Mouse (Mus musculus) T-helper 1 cell (primary cell): ENCODE results near the gene Klhl7.

ENCODE experiments used
- in situ Hi-C: fragments of 300-600 bp; cut with MboI, MseI; formaldehyde crosslinking; loops from one replicate; pipeline ENCODE4 v1.15.1; 2025; ENCODE audit warnings: high pct_unique_total_duplicates

The Klhl7 gene

GRCm38 (mm10) chr5:24169881-24170280 is 69.5 kb downstream of the Klhl7 start:
- in situ Hi-C loops, result no loop called here

DNA sequence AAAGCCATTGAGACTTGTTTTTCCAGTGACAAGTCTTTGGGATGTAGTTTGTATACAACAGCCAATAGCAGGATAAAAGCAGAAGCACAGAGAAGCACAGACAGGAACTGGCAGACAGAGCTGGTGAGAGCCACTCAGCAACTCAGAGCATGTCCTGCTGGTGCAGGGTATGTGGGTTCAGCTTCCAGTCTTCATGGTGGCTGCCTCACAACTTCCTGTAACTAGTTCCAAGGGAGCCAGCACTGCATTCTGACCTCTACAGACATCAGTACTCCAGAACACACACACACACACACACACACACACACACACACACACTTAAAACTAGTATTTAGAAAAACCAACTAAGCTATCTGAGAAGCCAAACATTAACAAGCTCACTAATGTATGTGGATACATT is 71.7 kb downstream of the Klhl7 start:
- in situ Hi-C loops, result no loop called here

- in situ Hi-C loops, result no loop called here
These were observed 81.3 kb downstream of the Klhl7 start for GRCm38 (mm10) chr5:24181514-24182295.

DNA sequence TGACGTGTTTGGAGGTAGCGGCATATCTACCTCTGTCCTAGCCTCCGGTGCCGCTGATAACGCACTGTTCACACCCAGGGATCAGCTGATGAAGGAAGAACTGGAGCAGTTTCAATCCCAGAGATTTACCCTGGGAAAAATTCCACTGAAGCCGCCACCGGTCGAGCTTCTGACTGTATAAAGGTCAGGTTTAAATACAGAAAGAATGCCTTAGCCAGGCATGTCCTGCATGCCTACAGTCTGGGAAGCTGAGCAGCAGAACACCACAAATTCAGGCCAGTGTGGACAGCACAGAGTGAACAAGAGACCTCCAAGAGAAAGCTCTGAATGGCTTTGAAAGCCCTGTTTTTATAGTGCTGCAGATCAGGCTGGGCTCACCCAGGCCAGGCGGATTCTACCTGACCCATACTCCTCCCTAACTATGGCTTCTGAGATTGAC is 81.9 kb downstream of the Klhl7 start:
- in situ Hi-C loops, result no loop called here

- in situ Hi-C loops, result no loop called here
These were observed 82.7 kb downstream of the Klhl7 start for GRCm38 (mm10) chr5:24183096-24183495.

DNA sequence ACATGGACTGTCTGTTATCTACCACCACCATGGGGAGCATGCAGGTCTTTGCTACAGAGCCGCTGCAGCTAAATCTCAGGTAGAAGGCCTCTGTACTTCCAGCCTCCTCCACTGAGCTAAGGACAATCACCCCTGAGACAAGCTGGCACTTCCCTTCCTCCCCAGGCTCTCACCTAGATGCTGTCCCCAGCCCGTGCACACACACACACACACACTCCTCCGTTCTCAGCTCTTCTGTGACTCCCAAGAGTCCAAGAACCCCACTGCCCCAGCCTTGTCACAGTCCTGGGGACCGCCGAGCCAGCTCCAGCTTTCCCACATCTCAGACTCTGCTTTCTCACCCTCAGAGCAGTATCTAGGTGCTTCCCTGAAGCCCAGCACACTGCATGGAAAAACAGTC is 83.6 kb downstream of the Klhl7 start:
- in situ Hi-C loops, result no loop called here

- in situ Hi-C loops, result no loop called here
These were observed 88.1 kb downstream of the Klhl7 start for GRCm38 (mm10) chr5:24188476-24188875.

DNA sequence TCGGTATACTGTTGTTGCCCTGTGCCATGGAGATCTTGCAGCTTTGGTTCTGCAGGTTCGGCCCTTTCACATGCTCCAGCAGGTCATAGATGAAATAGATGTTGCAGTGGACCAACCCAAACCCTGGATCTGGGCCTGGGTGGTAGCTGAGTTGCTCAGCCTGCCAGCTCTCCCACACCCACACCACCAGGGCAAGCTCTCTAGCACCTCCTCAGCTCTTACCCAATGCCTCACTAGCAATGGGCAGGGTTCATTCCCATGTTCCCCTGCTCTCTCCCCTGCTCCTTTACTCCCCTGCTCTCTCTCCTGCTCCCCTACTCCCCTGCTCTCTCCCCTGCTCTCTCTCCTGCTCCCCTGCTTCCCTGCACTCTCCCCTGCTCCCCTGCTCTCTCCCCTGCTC is 91.4 kb downstream of the Klhl7 start:
- in situ Hi-C loops, result no loop called here

DNA sequence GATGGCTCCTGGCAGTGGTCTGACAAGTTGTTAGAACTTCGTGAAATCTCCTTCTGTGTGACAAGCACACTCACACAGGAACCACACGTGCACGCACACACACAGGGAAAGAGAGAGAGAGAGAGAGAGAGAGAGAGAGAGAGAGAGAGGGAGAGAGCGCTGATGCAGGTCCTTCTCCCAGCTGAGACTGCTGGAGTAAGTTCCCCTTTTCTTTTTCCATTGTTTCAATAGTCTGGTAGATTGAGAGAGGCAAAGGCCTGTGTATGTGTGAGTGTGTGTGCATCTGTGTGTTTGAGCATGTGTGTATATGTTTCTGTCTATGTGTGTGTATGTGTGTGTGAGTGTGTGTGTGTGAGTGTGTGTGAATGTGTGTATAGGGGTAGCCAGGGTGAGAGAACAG is 100.6 kb downstream of the Klhl7 start:
- in situ Hi-C loops, result no loop called here

GRCm38 (mm10) chr5:24202492-24202891 is 102.1 kb downstream of the Klhl7 start:
- in situ Hi-C loops, result no loop called here

GRCm38 (mm10) chr5:24203266-24203665 is 102.9 kb downstream of the Klhl7 start:
- in situ Hi-C loops, result no loop called here

GRCm38 (mm10) chr5:24207965-24208364 is 107.6 kb downstream of the Klhl7 start:
- in situ Hi-C loops, result no loop called here

DNA sequence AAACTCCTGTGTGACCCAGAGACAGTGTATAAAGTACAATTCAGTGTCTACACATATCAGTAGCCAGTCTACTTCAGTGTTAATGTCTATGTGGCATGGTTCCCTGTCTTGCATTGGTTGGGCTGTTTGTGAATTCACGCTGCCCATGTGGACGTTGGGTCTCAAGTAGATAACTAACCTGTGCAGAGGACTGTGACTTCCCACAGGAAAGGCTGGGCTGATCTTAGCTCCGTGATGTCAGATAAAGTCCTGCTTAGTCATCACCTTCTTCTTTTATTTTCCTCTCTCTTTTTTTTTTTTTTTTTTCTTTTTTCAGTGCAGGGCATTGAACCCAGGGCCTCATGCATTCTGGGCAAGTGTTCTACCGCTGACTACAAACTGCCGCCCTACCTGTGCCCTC is 108.1 kb downstream of the Klhl7 start:
- in situ Hi-C loops, result no loop called here
